10 mouse cellular contexts compared by ENCODE assay signal in genomic region chr12:112449144-112449827, GRCm38 (mm10). TPM values are rescaled to one million over a fixed set of nuclear protein-coding genes. Genes with fewer than 3 reads are reported as not detected.
A peak's percentile ranks its signal among the peaks of the same experiment; 100 is the strongest.
DNase-seq lines count a peak whose midpoint lies in the region; ATAC-seq and TF ChIP-seq lines count a peak whose summit lies in the region.
"Had no signal": no experiment of that assay in that cellular context is flagged by ENCODE, and none has a peak within 500 bp of the region (broad histone marks: within the 10 kb centered on the region; RNA-seq: fewer than 3 reads in every experiment).

No protein-coding gene starts in this region.

- peak; percentile 17; the same call in 1 of the 2 replicates for ATAC-seq in heart, postnatal 0 days (ENCODE audit: insufficient read depth, low read depth)
- no peak for ATAC-seq in intestine, embryonic 15.5 days
- ATAC-seq in midbrain, postnatal 0 days (ENCODE audit: low FRiP score), result no peak
- ATAC-seq in megakaryocyte-erythroid progenitor cell, adult 5-6 weeks (replicated peaks; ENCODE audit: low FRiP score, low TSS enrichment, poor library complexity, severe bottlenecking), result no peak

- H3K27ac ChIP-seq in heart, postnatal 0 days (ENCODE audit: low read depth), result peak overlapping the region; percentile 89
- H3K27ac ChIP-seq in intestine, embryonic 15.5 days, result peak overlapping the region; percentile 48; the same call in 1 of the 2 replicates
- peak overlapping the region; percentile 49 for H3K27ac ChIP-seq in midbrain, postnatal 0 days (ENCODE audit: low read depth, low read length)

- H3K4me1 ChIP-seq in heart, postnatal 0 days (ENCODE audit: control insufficient read depth, insufficient read depth), result no peaks in the 10 kb centered on the region
- H3K4me1 ChIP-seq in intestine, embryonic 15.5 days (replicated peaks), result 0 out of 2 replicates have a peak, but pooled peaks cover 3% of the 10 kb centered on the region
- peaks cover 7% of the 10 kb centered on the region; the same call in 1 of the 2 replicates for H3K4me1 ChIP-seq in midbrain, postnatal 0 days (ENCODE audit: insufficient read depth, low read length)

- TF ChIP-seq POLR2A in brain, embryonic 14.5 days (IDR thresholded peaks at IDR 0.05; ENCODE audit: borderline replicate concordance, extremely low read depth, insufficient read depth, insufficient read length, poor library complexity, severe bottlenecking), result no peak

- no peak for DNase-seq in heart, postnatal 0 days (ENCODE audit: low spot score)
- DNase-seq in heart, postnatal 14 days, result no peak
- DNase-seq in brain, embryonic 14.5 days (ENCODE audit: low read depth), result peak; percentile 85
- no peak for DNase-seq in midbrain, postnatal 0 days (ENCODE audit: low spot score)
- no peak for DNase-seq in gastrocnemius, postnatal 10 days
- no peak for DNase-seq in ovary, postnatal 14 days (ENCODE audit: low spot score)

- H3K27me3 ChIP-seq in heart, postnatal 0 days (ENCODE audit: control insufficient read depth, insufficient read depth, low read length), result no peaks in the 10 kb centered on the region
- H3K27me3 ChIP-seq in intestine, embryonic 15.5 days (replicated peaks), result no peaks in the 10 kb centered on the region
- H3K27me3 ChIP-seq in midbrain, postnatal 0 days (ENCODE audit: insufficient read depth, low read length), result no peaks in the 10 kb centered on the region

- 55% methylated on average over 18 of the region's 18 CpGs for WGBS in heart, postnatal 0 days
- WGBS in intestine, embryonic 15.5 days, result 43% methylated on average over 18 of the region's 18 CpGs
- 48% methylated on average over 18 of the region's 18 CpGs for WGBS in midbrain, postnatal 0 days

- TF ChIP-seq EP300 in heart, postnatal 0 days (IDR thresholded peaks at IDR 0.05; ENCODE audit: low read depth), result no peak

- peak overlapping the region; percentile 11; the same call in 1 of the 2 replicates for H3K9ac ChIP-seq in heart, postnatal 0 days (replicated peaks; ENCODE audit: low read depth, low read length)
- no peak overlapping the region for H3K9ac ChIP-seq in intestine, embryonic 15.5 days
- no peak overlapping the region for H3K9ac ChIP-seq in midbrain, postnatal 0 days (replicated peaks; ENCODE audit: low read length, poor library complexity, severe bottlenecking)

- no peak overlapping the region for H3K4me3 ChIP-seq in heart, postnatal 0 days (ENCODE audit: low read depth, low read length)
- no peak overlapping the region for H3K4me3 ChIP-seq in intestine, embryonic 15.5 days (replicated peaks)
- H3K4me3 ChIP-seq in midbrain, postnatal 0 days (ENCODE audit: low read depth, low read length), result no peak overlapping the region
- H3K4me3 ChIP-seq: erythroblast, embryonic 14.5 days had no signal

- intact Hi-C loops in heart, postnatal 14 days (cut with DNase I), result loop anchor here (5.0 kb wide), 1 partner anchor 102 kb away; no protein-coding TSS in a partner anchor

- no peaks in the 10 kb centered on the region for H3K36me3 ChIP-seq in heart, postnatal 0 days (replicated peaks; ENCODE audit: control insufficient read depth, insufficient read depth, low read length)
- H3K36me3 ChIP-seq in intestine, embryonic 15.5 days, result no peaks in the 10 kb centered on the region
- no peaks in the 10 kb centered on the region for H3K36me3 ChIP-seq in midbrain, postnatal 0 days (ENCODE audit: insufficient read depth, low read length)

- TF ChIP-seq CTCF in heart, postnatal 0 days (IDR thresholded peaks at IDR 0.05; ENCODE audit: low read depth), result no peak
- TF ChIP-seq CTCF in brain, embryonic 14.5 days (IDR thresholded peaks at IDR 0.05; ENCODE audit: borderline replicate concordance, extremely low read depth, insufficient read depth, insufficient read length), result no peak
- TF ChIP-seq CTCF in midbrain, postnatal 0 days (IDR thresholded peaks at IDR 0.05), result no peak

- peak overlapping the region; percentile 4; the same call in 1 of the 2 replicates for H3K4me2 ChIP-seq in heart, postnatal 0 days (ENCODE audit: low read depth, low read length)
- no peak overlapping the region for H3K4me2 ChIP-seq in intestine, embryonic 15.5 days (replicated peaks)
- H3K4me2 ChIP-seq in midbrain, postnatal 0 days (ENCODE audit: low read depth, low read length, poor library complexity, severe bottlenecking), result no peak overlapping the region

- peaks cover 7% of the 10 kb centered on the region for H3K9me3 ChIP-seq in heart, postnatal 0 days (replicated peaks; ENCODE audit: control insufficient read depth, low read length)
- H3K9me3 ChIP-seq in intestine, embryonic 15.5 days, result no peaks in the 10 kb centered on the region
- no peaks in the 10 kb centered on the region for H3K9me3 ChIP-seq in midbrain, postnatal 0 days (ENCODE audit: low read length)

RNA-seq across cellular contexts. Expression of gene A530016L24Rik, which starts 40.0 kb away (rescaled TPM):
- total RNA-seq in heart, postnatal 0 days (2014; rRNA removed; ENCODE audit: low replicate concordance), result 9.9 and 14.1 TPM in 2 replicates
- polyA plus RNA-seq in heart, postnatal 0 days (2015; fragmentation: Nextera tagmentation; extraction: Ambion mirVana), result 6.0 and 6.9 TPM in 2 replicates
- total RNA-seq in heart, postnatal 14 days (2021), result 10 to 100 TPM; 15.7 to 20.7 TPM
- polyA plus RNA-seq in brain, embryonic 14.5 days (2012; rRNA removed), result 0.04 and 0.11 TPM in 2 replicates
- polyA plus RNA-seq in intestine, embryonic 15.5 days (2015; fragmentation: Nextera tagmentation; extraction: Ambion mirVana), result 0.30 and 0.36 TPM in 2 replicates
- 0.05 TPM in 1 of 2 replicates, not detected in the other for total RNA-seq in midbrain, postnatal 0 days (2014; rRNA removed)
- polyA plus RNA-seq in midbrain, postnatal 0 days (2015; fragmentation: Nextera tagmentation; extraction: Ambion mirVana), result 0.05 TPM in 1 of 2 replicates, not detected in the other
- total RNA-seq in megakaryocyte-erythroid progenitor cell, adult 5-6 weeks (2014; fragmentation: Nextera tagmentation), result not detected in 2 replicates
- not detected in 2 replicates for total RNA-seq in megakaryocyte-erythroid progenitor cell, adult 5-6 weeks (2017)
- 1 to 10 TPM; 2.1 to 2.4 TPM for total RNA-seq in gastrocnemius, postnatal 10 days (2021)
- total RNA-seq: ES-E14 had no signal
